Mouse (Mus musculus): ENCODE results near the gene Ccpg1. TPM values are rescaled to one million over a fixed set of nuclear protein-coding genes. Genes with fewer than 3 reads are reported as not detected.
A peak's percentile ranks its signal among the peaks of the same experiment; 100 is the strongest.

The Ccpg1 gene
- polyA plus RNA-seq, 1 experiment = 41.5 TPM

- no peaks in the 10 kb centered on the region for H3K36me3 ChIP-seq (ENCODE audit: control insufficient read depth, insufficient read depth, low read length, poor library complexity, severe bottlenecking)
- H3K27me3 ChIP-seq (ENCODE audit: control insufficient read depth, insufficient read depth, low read length, poor library complexity, severe bottlenecking) = no peaks in the 10 kb centered on the region
- H3K27ac ChIP-seq (ENCODE audit: insufficient read depth, low read length) = no peak overlapping the region
- H3K4me3 ChIP-seq (ENCODE audit: low read depth, low read length) = no peak overlapping the region
- no peaks in the 10 kb centered on the region for H3K9me3 ChIP-seq (replicated peaks; ENCODE audit: control insufficient read depth, insufficient read depth, low read length, poor library complexity, severe bottlenecking)
- no peaks in the 10 kb centered on the region for H3K4me1 ChIP-seq (ENCODE audit: control insufficient read depth, insufficient read depth, low read length)
- TF ChIP-seq EP300 (IDR thresholded peaks at IDR 0.05; ENCODE audit: insufficient read depth, low read depth, low read length) = no peak
- no peak for TF ChIP-seq POLR2A (IDR thresholded peaks at IDR 0.05; ENCODE audit: insufficient read depth, low read length)
- TF ChIP-seq CTCF (IDR thresholded peaks at IDR 0.05; ENCODE audit: low read depth, low read length) = peak; percentile 70
- no peak overlapping the region for H3K9ac ChIP-seq (ENCODE audit: low read depth, poor library complexity, severe bottlenecking)
Measured at GRCm38 (mm10) chr9:72954746-72955145, 30.5 kb upstream of the Ccpg1 start.

DNA sequence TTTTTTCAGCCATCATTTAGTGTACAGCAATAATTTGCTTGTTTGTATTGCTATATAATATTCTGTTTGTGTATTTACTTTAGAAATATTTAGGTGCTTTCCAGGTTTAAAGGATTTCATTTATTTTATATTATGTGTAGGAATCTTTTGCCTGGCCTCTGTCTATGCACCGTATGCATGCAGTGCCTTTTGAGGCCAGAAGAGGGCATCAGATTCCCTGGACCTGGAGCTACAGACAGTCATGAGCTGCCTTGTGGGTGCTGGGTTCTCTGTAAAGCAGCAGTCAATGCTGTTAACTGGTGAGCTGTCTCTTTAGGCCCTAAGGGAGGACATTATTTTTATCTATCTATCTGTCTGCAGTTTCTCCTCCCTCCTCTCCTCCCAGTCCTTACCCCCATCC is 29.7 kb upstream of the Ccpg1 start:
- TF ChIP-seq EP300 (IDR thresholded peaks at IDR 0.05; ENCODE audit: insufficient read depth, low read depth, low read length) (no peak), POLR2A (IDR thresholded peaks at IDR 0.05; ENCODE audit: insufficient read depth, low read length) (no peak), CTCF (IDR thresholded peaks at IDR 0.05; ENCODE audit: low read depth, low read length) (peak; percentile 87)
- Histone ChIP-seq H3K4me1 (ENCODE audit: control insufficient read depth, insufficient read depth, low read length) (no peaks in the 10 kb centered on the region), H3K36me3 (ENCODE audit: control insufficient read depth, insufficient read depth, low read length, poor library complexity, severe bottlenecking) (no peaks in the 10 kb centered on the region), H3K27ac (ENCODE audit: insufficient read depth, low read length) (no peak overlapping the region), H3K9ac (ENCODE audit: low read depth, poor library complexity, severe bottlenecking) (no peak overlapping the region), H3K4me3 (ENCODE audit: low read depth, low read length) (no peak overlapping the region), H3K27me3 (ENCODE audit: control insufficient read depth, insufficient read depth, low read length, poor library complexity, severe bottlenecking) (no peaks in the 10 kb centered on the region), H3K9me3 (replicated peaks; ENCODE audit: control insufficient read depth, insufficient read depth, low read length, poor library complexity, severe bottlenecking) (no peaks in the 10 kb centered on the region)

DNA sequence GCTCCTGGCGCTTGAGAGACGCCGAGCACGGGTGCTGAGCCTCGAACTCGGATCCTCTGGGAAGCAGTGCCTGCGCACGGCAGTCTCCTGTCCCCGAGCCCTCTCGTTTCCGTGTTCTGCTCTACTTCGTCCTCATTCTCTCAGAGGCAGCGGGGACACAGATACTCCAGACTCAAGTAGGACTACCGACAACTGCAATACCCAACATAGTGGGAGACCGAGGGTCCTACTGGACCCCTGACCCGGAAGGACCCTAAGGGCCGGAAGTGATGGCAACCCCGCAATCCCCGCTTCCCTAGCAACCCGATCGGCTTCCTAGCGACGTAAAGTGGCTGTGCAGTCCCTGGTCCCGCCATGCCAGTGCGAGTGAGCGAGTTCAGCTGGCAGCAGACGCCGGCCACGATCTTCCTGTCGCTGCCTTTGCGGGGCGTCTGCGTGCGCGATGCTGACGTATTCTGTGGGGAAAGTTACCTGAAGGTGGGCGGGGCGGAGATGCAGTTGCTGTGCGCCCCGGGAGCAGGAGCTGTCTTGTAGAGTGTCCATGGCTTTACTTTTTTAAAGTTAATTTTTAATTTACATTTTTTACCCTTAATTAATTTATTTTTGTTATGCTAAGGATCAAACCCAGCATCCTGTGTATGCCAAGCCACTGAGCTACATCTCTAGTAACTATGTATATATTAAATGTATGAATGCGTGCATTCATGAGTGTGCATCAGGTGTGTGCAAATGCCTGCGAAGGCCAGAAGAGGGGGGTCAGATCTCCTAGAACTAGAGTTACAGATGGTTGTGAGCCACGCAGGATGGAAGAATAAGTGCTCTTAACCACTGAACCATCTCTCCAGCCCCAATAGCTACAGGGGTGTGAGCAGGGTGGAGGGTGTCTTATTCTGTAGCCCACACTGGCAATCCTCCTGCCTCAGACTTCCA is 26.4 kb upstream of the Ccpg1 start, which contains the start of the genes Dyx1c1 and Gm44503:
Dyx1c1 (plus strand) TSS at position 265 of the 930 bp plus-strand sequence.
Gm44503 (plus strand) TSS at position 332 of the 930 bp plus-strand sequence.
- TF ChIP-seq EP300 (IDR thresholded peaks at IDR 0.05; ENCODE audit: insufficient read depth, low read depth, low read length) (no peak), CTCF (IDR thresholded peaks at IDR 0.05; ENCODE audit: low read depth, low read length) (no peak), POLR2A (IDR thresholded peaks at IDR 0.05; ENCODE audit: insufficient read depth, low read length) (peak; percentile 43)
- peak within 1 kb of the TSS; percentile 93 for H3K4me3 ChIP-seq (ENCODE audit: low read depth, low read length)
- H3K27me3 ChIP-seq (ENCODE audit: control insufficient read depth, insufficient read depth, low read length, poor library complexity, severe bottlenecking) = no peaks in the 10 kb centered on the region
- H3K36me3 ChIP-seq (ENCODE audit: control insufficient read depth, insufficient read depth, low read length, poor library complexity, severe bottlenecking) = no peaks in the 10 kb centered on the region
- no peak within 1 kb of the TSS for H3K27ac ChIP-seq (ENCODE audit: insufficient read depth, low read length)
- peaks cover 2% of the 10 kb centered on the region for H3K4me1 ChIP-seq (ENCODE audit: control insufficient read depth, insufficient read depth, low read length)
- H3K9ac ChIP-seq (ENCODE audit: low read depth, poor library complexity, severe bottlenecking) = peak within 1 kb of the TSS; percentile 56
- H3K9me3 ChIP-seq (replicated peaks; ENCODE audit: control insufficient read depth, insufficient read depth, low read length, poor library complexity, severe bottlenecking) = no peaks in the 10 kb centered on the region

- H3K36me3 ChIP-seq (ENCODE audit: control insufficient read depth, insufficient read depth, low read length, poor library complexity, severe bottlenecking) = no peaks in the 10 kb centered on the region
- no peaks in the 10 kb centered on the region for H3K9me3 ChIP-seq (replicated peaks; ENCODE audit: control insufficient read depth, insufficient read depth, low read length, poor library complexity, severe bottlenecking)
- no peaks in the 10 kb centered on the region for H3K27me3 ChIP-seq (ENCODE audit: control insufficient read depth, insufficient read depth, low read length, poor library complexity, severe bottlenecking)
- H3K27ac ChIP-seq (ENCODE audit: insufficient read depth, low read length) = no peak overlapping the region
- H3K9ac ChIP-seq (ENCODE audit: low read depth, poor library complexity, severe bottlenecking) = no peak overlapping the region
- no peak overlapping the region for H3K4me3 ChIP-seq (ENCODE audit: low read depth, low read length)
- H3K4me1 ChIP-seq (ENCODE audit: control insufficient read depth, insufficient read depth, low read length) = peaks cover 2% of the 10 kb centered on the region
- TF ChIP-seq EP300 (IDR thresholded peaks at IDR 0.05; ENCODE audit: insufficient read depth, low read depth, low read length) = no peak
- TF ChIP-seq CTCF (IDR thresholded peaks at IDR 0.05; ENCODE audit: low read depth, low read length) = no peak
- no peak for TF ChIP-seq POLR2A (IDR thresholded peaks at IDR 0.05; ENCODE audit: insufficient read depth, low read length)
Measured at GRCm38 (mm10) chr9:72961346-72961745, 23.9 kb upstream of the Ccpg1 start.

GRCm38 (mm10) chr9:72961959-72962358 is 23.3 kb upstream of the Ccpg1 start:
- Histone ChIP-seq H3K27me3 (ENCODE audit: control insufficient read depth, insufficient read depth, low read length, poor library complexity, severe bottlenecking) (no peaks in the 10 kb centered on the region), H3K4me3 (ENCODE audit: low read depth, low read length) (peak overlapping the region; percentile 34; the same call in 1 of the 2 replicates), H3K9me3 (replicated peaks; ENCODE audit: control insufficient read depth, insufficient read depth, low read length, poor library complexity, severe bottlenecking) (no peaks in the 10 kb centered on the region), H3K27ac (ENCODE audit: insufficient read depth, low read length) (peak overlapping the region; percentile 4; the same call in 1 of the 2 replicates), H3K36me3 (ENCODE audit: control insufficient read depth, insufficient read depth, low read length, poor library complexity, severe bottlenecking) (no peaks in the 10 kb centered on the region), H3K4me1 (ENCODE audit: control insufficient read depth, insufficient read depth, low read length) (peaks cover 2% of the 10 kb centered on the region), H3K9ac (ENCODE audit: low read depth, poor library complexity, severe bottlenecking) (peak overlapping the region; percentile 33)
- TF ChIP-seq EP300 (IDR thresholded peaks at IDR 0.05; ENCODE audit: insufficient read depth, low read depth, low read length) = no peak
- TF ChIP-seq POLR2A (IDR thresholded peaks at IDR 0.05; ENCODE audit: insufficient read depth, low read length) = no peak
- no peak for TF ChIP-seq CTCF (IDR thresholded peaks at IDR 0.05; ENCODE audit: low read depth, low read length)

Data from ES-Bruce4 (cell line).